Mouse (Mus musculus): ENCODE measurements at regions not wholly inside any gene's neighbourhood (a gene's known extent, or its start where the extent isn't known, plus 50 kb on each side); places are given as distances from the start of the nearest gene placed in this dataset.

- TF ChIP-seq CTCF (IDR thresholded peaks at IDR 0.05; ENCODE audit: insufficient read depth, low read depth, low read length) (no peak), POLR2A (IDR thresholded peaks at IDR 0.05; ENCODE audit: insufficient read depth, low read depth, low read length) (no peak)
Measured at GRCm38 (mm10) chr6:51025411-51025810, 371.2 kb upstream of the Npvf start.
